Mouse (Mus musculus): ENCODE data around the gene Gp2. TPM values are rescaled to one million over a fixed set of nuclear protein-coding genes. Genes with fewer than 3 reads are reported as not detected.
A peak's percentile ranks its signal among the peaks of the same experiment; 100 is the strongest.

Gene Gp2
- 0.14 TPM in 1 of 2 replicates, not detected in the other for polyA plus RNA-seq (2015; fragmentation: Nextera tagmentation; extraction: Ambion mirVana)

- no peak within 1 kb of the TSS for H3K4me3 ChIP-seq (replicated peaks)
- H3K27ac ChIP-seq, result no peak within 1 kb of the TSS
- WGBS, result 91% methylated on average over 6 of the region's 6 CpGs
- H3K9ac ChIP-seq, result no peak within 1 kb of the TSS
- no peaks in the 10 kb centered on the region for H3K27me3 ChIP-seq
- H3K4me2 ChIP-seq, result no peak within 1 kb of the TSS
- ATAC-seq (replicated peaks; ENCODE audit: low FRiP score), result no peak
- no peaks in the 10 kb centered on the region for H3K36me3 ChIP-seq
- H3K9me3 ChIP-seq (replicated peaks), result no peaks in the 10 kb centered on the region
- no peaks in the 10 kb centered on the region for H3K4me1 ChIP-seq
These were observed at the start of gene Gp2 for GRCm38 (mm10) chr7:119459185-119459584. Gp2 (minus strand) TSS chr7:119459285.

- Histone ChIP-seq H3K27ac (no peak overlapping the region), H3K9me3 (replicated peaks) (no peaks in the 10 kb centered on the region), H3K4me3 (replicated peaks) (no peak overlapping the region), H3K4me2 (no peak overlapping the region), H3K4me1 (no peaks in the 10 kb centered on the region), H3K36me3 (no peaks in the 10 kb centered on the region), H3K9ac (no peak overlapping the region), H3K27me3 (no peaks in the 10 kb centered on the region)
- no peak for ATAC-seq (replicated peaks; ENCODE audit: low FRiP score)
- 83% methylated on average over 4 of the region's 4 CpGs for WGBS
These were observed 31.1 kb upstream of the Gp2 start for GRCm38 (mm10) chr7:119490041-119490780.

GRCm38 (mm10) chr7:119486683-119487082 lies 27.6 kb upstream of the Gp2 start:
- Histone ChIP-seq H3K36me3 (no peaks in the 10 kb centered on the region), H3K4me2 (no peak overlapping the region), H3K27me3 (no peaks in the 10 kb centered on the region), H3K9ac (no peak overlapping the region), H3K27ac (no peak overlapping the region), H3K4me3 (replicated peaks) (no peak overlapping the region), H3K4me1 (no peaks in the 10 kb centered on the region), H3K9me3 (replicated peaks) (no peaks in the 10 kb centered on the region)
- 85% methylated on average over 5 of the region's 5 CpGs for WGBS
- no peak for ATAC-seq (replicated peaks; ENCODE audit: low FRiP score)

- 79% methylated on average over 4 of the region's 4 CpGs for WGBS
- Histone ChIP-seq H3K36me3 (no peaks in the 10 kb centered on the region), H3K4me1 (peaks cover 2% of the 10 kb centered on the region; the same call in 1 of the 2 replicates), H3K4me3 (replicated peaks) (no peak overlapping the region), H3K4me2 (no peak overlapping the region), H3K27ac (no peak overlapping the region), H3K27me3 (no peaks in the 10 kb centered on the region), H3K9me3 (replicated peaks) (no peaks in the 10 kb centered on the region), H3K9ac (no peak overlapping the region)
- no peak for ATAC-seq (replicated peaks; ENCODE audit: low FRiP score)
These were observed 25.1 kb upstream of the Gp2 start for GRCm38 (mm10) chr7:119484154-119484553.

- Histone ChIP-seq H3K36me3 (no peaks in the 10 kb centered on the region), H3K9ac (no peak within 1 kb of the TSS), H3K4me2 (no peak within 1 kb of the TSS), H3K27me3 (no peaks in the 10 kb centered on the region), H3K27ac (peak within 1 kb of the TSS; percentile 6; the same call in 1 of the 2 replicates), H3K4me3 (replicated peaks) (no peak within 1 kb of the TSS), H3K4me1 (peaks cover 13% of the 10 kb centered on the region), H3K9me3 (replicated peaks) (no peaks in the 10 kb centered on the region)
- no peak for ATAC-seq (replicated peaks; ENCODE audit: low FRiP score)
These were observed 20.2 kb upstream of the Gp2 start, which contains the start of gene Umod for GRCm38 (mm10) chr7:119479256-119479655. Umod (minus strand) TSS chr7:119479282.

- no peaks in the 10 kb centered on the region for H3K27me3 ChIP-seq
- ATAC-seq (replicated peaks; ENCODE audit: low FRiP score), result peak; percentile 91
- H3K4me2 ChIP-seq, result no peak overlapping the region
- no peak overlapping the region for H3K4me3 ChIP-seq (replicated peaks)
- WGBS, result 54% methylated on average over 33 of the region's 33 CpGs
- H3K4me1 ChIP-seq, result peaks cover 13% of the 10 kb centered on the region
- no peaks in the 10 kb centered on the region for H3K36me3 ChIP-seq
- no peaks in the 10 kb centered on the region for H3K9me3 ChIP-seq (replicated peaks)
- H3K27ac ChIP-seq, result peak overlapping the region; percentile 27; the same call in 1 of the 2 replicates
- H3K9ac ChIP-seq, result no peak overlapping the region
These were observed 17.7 kb upstream of the Gp2 start for GRCm38 (mm10) chr7:119476500-119477389.

GRCm38 (mm10) chr7:119454192-119454591 lies 4.9 kb downstream of the Gp2 start:
- Histone ChIP-seq H3K9me3 (replicated peaks) (no peaks in the 10 kb centered on the region), H3K4me1 (no peaks in the 10 kb centered on the region), H3K27me3 (no peaks in the 10 kb centered on the region), H3K4me3 (replicated peaks) (no peak overlapping the region), H3K36me3 (no peaks in the 10 kb centered on the region), H3K4me2 (no peak overlapping the region), H3K9ac (no peak overlapping the region), H3K27ac (no peak overlapping the region)
- 78% methylated on average over 7 of the region's 7 CpGs for WGBS
- ATAC-seq (replicated peaks; ENCODE audit: low FRiP score), result no peak

GRCm38 (mm10) chr7:119443849-119444248 lies 15.2 kb downstream of the Gp2 start:
- 73% methylated on average over 4 of the region's 4 CpGs for WGBS
- H3K4me3 ChIP-seq (replicated peaks), result no peak overlapping the region
- no peaks in the 10 kb centered on the region for H3K9me3 ChIP-seq (replicated peaks)
- ATAC-seq (replicated peaks; ENCODE audit: low FRiP score), result no peak
- no peak overlapping the region for H3K27ac ChIP-seq
- H3K36me3 ChIP-seq, result no peaks in the 10 kb centered on the region
- no peaks in the 10 kb centered on the region for H3K27me3 ChIP-seq
- no peak overlapping the region for H3K4me2 ChIP-seq
- no peaks in the 10 kb centered on the region for H3K4me1 ChIP-seq
- no peak overlapping the region for H3K9ac ChIP-seq

GRCm38 (mm10) chr7:119441938-119442337 lies 17.1 kb downstream of the Gp2 start:
- Histone ChIP-seq H3K27me3 (no peaks in the 10 kb centered on the region), H3K27ac (no peak overlapping the region), H3K4me1 (no peaks in the 10 kb centered on the region), H3K36me3 (no peaks in the 10 kb centered on the region), H3K9ac (no peak overlapping the region), H3K4me3 (replicated peaks) (no peak overlapping the region), H3K4me2 (no peak overlapping the region), H3K9me3 (replicated peaks) (no peaks in the 10 kb centered on the region)
- no peak for ATAC-seq (replicated peaks; ENCODE audit: low FRiP score)
- 61% methylated on average over 1 of the region's 1 CpGs for WGBS

- H3K27ac ChIP-seq, result no peak overlapping the region
- no peaks in the 10 kb centered on the region for H3K4me1 ChIP-seq
- H3K27me3 ChIP-seq, result no peaks in the 10 kb centered on the region
- ATAC-seq (replicated peaks; ENCODE audit: low FRiP score), result peak; percentile 54; the same call in 1 of the 2 replicates
- WGBS, result 21% methylated on average over 6 of the region's 6 CpGs
- no peaks in the 10 kb centered on the region for H3K36me3 ChIP-seq
- no peak overlapping the region for H3K4me2 ChIP-seq
- no peak overlapping the region for H3K9ac ChIP-seq
- H3K9me3 ChIP-seq (replicated peaks), result no peaks in the 10 kb centered on the region
- no peak overlapping the region for H3K4me3 ChIP-seq (replicated peaks)
These were observed 31.9 kb downstream of the Gp2 start for GRCm38 (mm10) chr7:119427180-119427616.

- no peak overlapping the region for H3K27ac ChIP-seq
These were observed 38.4 kb downstream of the Gp2 start for GRCm38 (mm10) chr7:119420730-119421129.

GRCm38 (mm10) chr7:119418523-119418922 lies 40.6 kb downstream of the Gp2 start:
- H3K27me3 ChIP-seq, result no peaks in the 10 kb centered on the region
- no peaks in the 10 kb centered on the region for H3K9me3 ChIP-seq (replicated peaks)
- H3K27ac ChIP-seq, result no peak overlapping the region
- no peaks in the 10 kb centered on the region for H3K36me3 ChIP-seq
- no peak overlapping the region for H3K4me3 ChIP-seq (replicated peaks)
- H3K4me1 ChIP-seq, result no peaks in the 10 kb centered on the region
- H3K9ac ChIP-seq, result no peak overlapping the region
- ATAC-seq (replicated peaks; ENCODE audit: low FRiP score), result no peak
- H3K4me2 ChIP-seq, result no peak overlapping the region
- 65% methylated on average over 1 of the region's 1 CpGs for WGBS

More at GRCm38 (mm10) chr7:119420730-119421129, 38.4 kb downstream of the Gp2 start:
- no peak overlapping the region for H3K4me2 ChIP-seq
- no peaks in the 10 kb centered on the region for H3K36me3 ChIP-seq
- H3K9ac ChIP-seq, result no peak overlapping the region
- H3K27me3 ChIP-seq, result no peaks in the 10 kb centered on the region
- no peak overlapping the region for H3K4me3 ChIP-seq (replicated peaks)
- no peaks in the 10 kb centered on the region for H3K4me1 ChIP-seq
- WGBS, result 9% methylated on average over 2 of the region's 2 CpGs
- no peak for ATAC-seq (replicated peaks; ENCODE audit: low FRiP score)
- no peaks in the 10 kb centered on the region for H3K9me3 ChIP-seq (replicated peaks)

Data from kidney, embryonic 15.5 days (tissue).